Mouse (Mus musculus) megakaryocyte, embryonic 14.5 days (primary cell): ENCODE measurements around the gene Dalrd3. TPM values are rescaled to one million over a fixed set of nuclear protein-coding genes. Genes with fewer than 3 reads are reported as not detected.

ENCODE experiments used
- H3K27me3 ChIP-seq: replicated peaks from 2 replicates; pipeline ENCODE3; 2012; ENCODE audit warnings: inconsistent platforms
- H3K36me3 ChIP-seq: replicated peaks from 2 replicates; pipeline ENCODE3; 2012; ENCODE audit warnings: low read length, inconsistent platforms, mixed read lengths
- H3K4me1 ChIP-seq: 2 replicates; pipeline ENCODE4 v1.6.1; 2012; ENCODE audit warnings: inconsistent platforms
- H3K4me3 ChIP-seq: replicated peaks from 2 replicates; pipeline ENCODE3; 2012; ENCODE audit warnings: moderate library complexity, mild to moderate bottlenecking, inconsistent platforms
- H3K9me3 ChIP-seq: 2 replicates; pipeline ENCODE4 v1.6.1; 2012; ENCODE audit warnings: inconsistent platforms
- FLI1 ChIP-seq: IDR thresholded peaks from 2 replicates; pipeline ENCODE4 v1.6.1; 2012; ENCODE audit warnings: low read length, inconsistent platforms, mixed read lengths
- GATA1 ChIP-seq: IDR thresholded peaks from 3 replicates; pipeline ENCODE4 v1.6.1; 2012; ENCODE audit warnings: mixed read lengths, low read length, inconsistent platforms, borderline replicate concordance
- polyA plus RNA-seq: library from polyadenylated mRNA; stranded (reverse); fragments of >175 nt; gene quantifications from 2 replicates; pipeline ENCODE4 v1.2.3, GENCODE M21; 2012; ENCODE audit warnings: low replicate concordance; ENCODE audit not compliant: insufficient read depth

Gene Dalrd3
- polyA plus RNA-seq, 1 experiment = 65.8 TPM

GRCm38 (mm10) chr9:108571401-108571973 is 1.8 kb downstream of the Dalrd3 start:
- TF ChIP-seq FLI1 (no peak), GATA1 (no peak)
- no peaks in the 10 kb centered on the region for H3K9me3 ChIP-seq
- no peaks in the 10 kb centered on the region for H3K27me3 ChIP-seq
- peak overlapping the region; percentile 34 for H3K4me3 ChIP-seq
- H3K36me3 ChIP-seq = peaks cover 60% of the 10 kb centered on the region
- peaks cover 78% of the 10 kb centered on the region for H3K4me1 ChIP-seq

DNA sequence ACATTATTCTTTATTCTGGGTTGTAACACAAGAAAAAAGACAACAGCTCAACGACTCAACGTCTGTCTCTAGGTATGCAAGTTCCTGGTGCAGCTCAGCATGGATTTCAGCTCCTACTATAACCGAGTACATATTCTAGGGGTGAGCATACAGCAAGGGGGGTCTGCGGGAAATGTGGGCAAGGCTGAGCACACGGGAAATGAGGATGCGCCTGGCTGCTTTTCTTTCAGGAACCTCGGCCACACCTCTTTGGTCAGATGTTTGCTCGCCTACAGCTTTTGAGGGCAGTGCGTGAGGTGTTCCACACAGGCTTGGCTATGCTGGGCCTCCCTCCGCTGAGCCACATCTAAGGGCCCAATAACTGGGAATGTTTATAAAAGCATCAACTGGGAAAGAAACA is 2.6 kb downstream of the Dalrd3 start:
- TF ChIP-seq GATA1 = no peak
- TF ChIP-seq FLI1 = no peak
- peaks cover 62% of the 10 kb centered on the region for H3K36me3 ChIP-seq
- peaks cover 81% of the 10 kb centered on the region for H3K4me1 ChIP-seq

DNA sequence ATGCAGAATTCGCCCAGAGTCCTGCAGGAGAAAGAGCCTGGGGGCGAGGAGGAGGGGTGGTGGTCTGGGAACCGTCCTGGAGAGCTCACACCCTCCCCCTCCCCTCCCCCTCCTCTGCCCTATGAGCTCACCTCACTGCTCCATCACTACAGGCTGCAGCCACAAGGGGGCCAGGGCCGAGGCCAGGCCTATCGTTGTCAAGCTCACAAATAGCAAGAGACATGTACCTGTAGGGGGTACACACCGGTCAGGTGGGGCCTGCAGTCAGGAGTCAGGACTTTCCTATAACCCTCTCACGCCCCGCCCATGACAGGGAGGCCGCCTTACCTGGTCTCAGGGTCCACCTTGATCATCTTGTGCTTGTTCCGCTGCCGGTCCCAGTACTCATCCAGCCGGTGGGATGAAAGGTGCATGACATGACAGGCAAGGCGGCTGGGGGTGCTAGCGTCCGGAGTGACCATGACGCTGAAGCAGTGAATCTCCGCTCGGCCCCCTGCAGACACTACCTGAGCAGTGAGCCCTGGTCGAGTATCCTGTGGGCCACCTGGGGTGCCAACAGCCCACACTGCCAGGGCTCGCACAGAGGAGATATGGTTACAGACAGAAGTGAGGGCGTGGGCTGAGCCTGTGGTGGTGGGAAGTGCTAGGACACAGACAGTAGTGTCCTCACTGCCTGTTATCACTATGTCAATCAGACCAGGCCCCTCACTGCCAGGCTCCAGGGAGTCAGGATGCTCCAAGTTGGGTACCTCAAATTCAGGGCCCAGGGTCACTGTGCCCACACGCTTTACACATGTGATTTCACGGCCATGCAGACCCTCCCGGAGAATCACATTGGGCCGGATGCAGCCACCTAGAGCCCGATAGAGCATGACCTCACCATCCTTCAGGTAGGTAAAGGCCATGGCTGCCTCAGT is 4.3 kb downstream of the Dalrd3 start:
- Histone ChIP-seq H3K27me3 (no peaks in the 10 kb centered on the region), H3K4me1 (peaks cover 86% of the 10 kb centered on the region), H3K4me3 (no peak overlapping the region), H3K36me3 (peaks cover 62% of the 10 kb centered on the region), H3K9me3 (no peaks in the 10 kb centered on the region)
- TF ChIP-seq GATA1 (no peak), FLI1 (no peak)

More for the DNA sequence above, 2.6 kb downstream of the Dalrd3 start:
- Histone ChIP-seq H3K4me3 (no peak overlapping the region), H3K9me3 (no peaks in the 10 kb centered on the region), H3K27me3 (no peaks in the 10 kb centered on the region)

GRCm38 (mm10) chr9:108574921-108575320 is 5.2 kb downstream of the Dalrd3 start:
- H3K36me3 ChIP-seq = peaks cover 64% of the 10 kb centered on the region
- H3K4me1 ChIP-seq = peaks cover 87% of the 10 kb centered on the region
- TF ChIP-seq FLI1 = no peak
- TF ChIP-seq GATA1 = no peak
- H3K27me3 ChIP-seq = no peaks in the 10 kb centered on the region
- no peak overlapping the region for H3K4me3 ChIP-seq
- no peaks in the 10 kb centered on the region for H3K9me3 ChIP-seq

DNA sequence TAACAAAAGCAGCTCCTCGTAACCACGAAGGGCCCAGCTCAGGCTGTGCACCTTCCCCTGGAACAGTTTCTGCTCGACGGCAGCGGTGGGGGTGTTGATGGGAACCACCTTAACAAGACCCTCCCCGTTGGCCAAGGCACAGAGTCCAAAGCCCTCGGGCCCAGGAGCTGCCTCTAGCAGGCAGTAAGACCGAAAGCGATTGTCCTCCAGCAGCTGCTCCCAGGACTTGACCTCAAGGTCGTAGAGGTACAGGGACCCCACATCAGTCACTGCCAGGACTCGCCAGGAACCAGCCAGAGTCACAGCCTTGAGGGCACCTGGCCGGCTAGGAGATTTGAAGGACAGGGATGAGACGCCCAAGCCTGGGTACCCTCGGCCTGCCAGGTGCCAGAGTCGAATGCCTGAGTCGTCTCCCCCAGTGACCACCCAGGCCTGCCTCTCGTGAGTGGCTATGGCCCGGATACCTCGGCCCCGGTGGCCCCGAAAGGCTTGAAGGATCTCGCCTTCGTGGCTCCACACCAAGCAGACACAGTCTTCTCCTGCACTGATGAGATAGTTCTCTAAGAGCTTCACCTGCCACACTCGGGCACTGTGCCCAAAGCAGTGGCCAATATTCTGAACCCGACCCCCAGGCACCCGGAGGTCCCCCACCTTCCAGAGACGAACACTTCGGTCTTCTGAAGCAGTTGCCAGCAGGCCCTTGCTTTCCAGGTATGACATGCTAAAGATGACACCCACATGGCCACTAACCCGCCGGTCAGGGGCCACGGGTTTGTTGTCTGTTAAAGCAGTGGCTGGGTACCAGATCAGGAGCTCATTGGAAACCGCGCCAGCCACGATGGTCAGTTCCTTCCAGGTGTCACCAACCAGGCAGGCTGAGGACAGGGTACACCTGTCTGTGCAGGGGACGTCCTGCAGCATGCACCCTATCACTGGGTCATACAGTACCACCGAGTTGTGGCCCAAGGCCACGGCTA is 5.9 kb downstream of the Dalrd3 start:
- peak overlapping the region; percentile 23 for H3K4me3 ChIP-seq
- no peaks in the 10 kb centered on the region for H3K9me3 ChIP-seq
- H3K36me3 ChIP-seq = peaks cover 63% of the 10 kb centered on the region
- H3K4me1 ChIP-seq = peaks cover 85% of the 10 kb centered on the region
- H3K27me3 ChIP-seq = no peaks in the 10 kb centered on the region
- TF ChIP-seq FLI1 (no peak), GATA1 (no peak)

DNA sequence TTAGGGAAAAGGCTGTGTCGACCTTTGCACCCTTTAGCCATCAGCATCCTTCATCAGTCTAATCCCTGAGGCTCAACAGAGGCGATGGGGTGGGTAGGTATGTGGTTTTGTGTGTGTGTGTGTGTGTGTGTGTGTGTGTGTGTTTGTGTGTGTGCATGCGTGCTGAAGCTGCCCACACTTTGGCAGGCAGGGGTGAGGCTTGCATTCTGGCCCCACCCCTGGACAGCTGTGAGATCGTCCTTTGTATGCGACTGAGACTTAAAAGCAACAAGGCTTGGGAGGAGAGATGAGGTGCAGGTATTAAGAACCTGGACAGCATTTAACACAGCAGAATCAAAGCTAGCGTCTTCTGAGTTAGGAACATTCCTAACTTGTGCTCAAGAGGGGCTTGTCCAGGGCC is 7.3 kb downstream of the Dalrd3 start:
- no peaks in the 10 kb centered on the region for H3K9me3 ChIP-seq
- H3K27me3 ChIP-seq = no peaks in the 10 kb centered on the region
- H3K36me3 ChIP-seq = peaks cover 49% of the 10 kb centered on the region
- H3K4me3 ChIP-seq = no peak overlapping the region
- H3K4me1 ChIP-seq = peaks cover 78% of the 10 kb centered on the region
- no peak for TF ChIP-seq FLI1
- TF ChIP-seq GATA1 = no peak

DNA sequence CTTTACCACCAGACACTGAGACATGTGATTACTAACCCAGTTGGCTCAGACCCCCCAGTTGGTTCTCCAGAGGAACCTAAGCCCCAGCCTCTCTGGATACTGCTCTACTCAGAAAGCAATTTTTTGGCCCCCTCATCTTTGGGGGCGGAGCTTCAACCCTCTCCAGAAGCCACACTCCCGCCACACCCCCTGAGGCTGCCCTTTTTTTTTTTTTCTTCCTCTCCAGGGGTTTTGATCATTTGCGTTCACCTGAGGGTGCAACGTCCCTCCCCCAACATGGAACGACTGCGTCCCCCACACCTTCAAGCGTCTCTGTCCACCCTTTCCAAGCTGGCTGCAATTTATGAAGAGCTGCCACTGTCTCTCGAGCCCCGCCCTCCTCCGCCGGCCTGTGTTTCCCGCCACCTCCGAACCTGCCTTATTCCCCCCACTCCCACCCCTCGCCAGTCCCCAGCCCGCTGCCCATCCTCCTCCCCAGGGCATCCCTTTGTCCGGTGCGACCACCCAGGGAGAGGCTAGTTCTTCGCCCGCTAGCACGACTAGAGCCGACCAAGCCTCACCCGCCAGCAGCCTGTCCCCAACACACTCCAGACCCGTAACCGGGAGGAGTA is 8.4 kb downstream of the Dalrd3 start:
- peaks cover 78% of the 10 kb centered on the region for H3K4me1 ChIP-seq
- H3K4me3 ChIP-seq = peak overlapping the region; percentile 96
- peaks cover 39% of the 10 kb centered on the region for H3K36me3 ChIP-seq
- no peaks in the 10 kb centered on the region for H3K27me3 ChIP-seq
- TF ChIP-seq FLI1 = no peak
- no peak for TF ChIP-seq GATA1
- H3K9me3 ChIP-seq = no peaks in the 10 kb centered on the region

DNA sequence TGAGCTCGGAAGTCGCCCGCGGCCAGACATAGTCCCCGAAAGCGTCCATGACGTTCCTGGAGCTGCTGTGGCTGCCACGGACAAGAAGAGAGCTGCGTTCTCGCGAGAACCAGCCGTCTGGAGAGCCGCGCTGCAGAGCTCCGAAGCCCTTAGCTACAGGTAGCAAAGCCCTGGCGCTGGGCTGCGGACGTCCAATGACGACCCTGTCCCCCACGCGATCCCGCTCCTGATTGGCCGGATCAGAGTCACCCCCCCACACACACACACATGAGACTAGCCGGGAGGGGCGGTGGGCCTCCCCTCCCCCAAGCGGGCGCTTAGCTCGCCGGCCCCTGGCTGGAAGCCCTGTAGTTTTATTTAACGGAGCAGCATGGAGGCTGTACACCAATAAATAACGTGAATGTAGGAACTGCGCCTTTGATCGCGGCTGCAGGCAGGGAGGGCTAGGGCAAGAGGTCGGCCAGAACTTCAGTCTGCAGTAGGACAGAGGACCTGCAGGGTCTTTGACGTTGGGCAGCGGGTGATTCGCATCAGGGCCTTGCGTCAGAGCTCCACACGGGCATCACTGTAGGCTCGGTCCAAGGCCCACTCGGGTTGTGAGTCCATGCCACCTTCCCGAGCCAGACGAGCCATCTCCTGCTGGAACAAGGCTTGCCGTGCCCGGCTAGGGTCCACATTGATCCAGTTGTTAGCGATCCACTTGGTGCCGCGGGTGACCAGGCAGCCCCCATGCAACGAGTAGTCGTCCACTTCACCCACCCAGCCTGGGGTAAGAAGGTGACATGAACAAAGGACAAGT is 9.1 kb downstream of the Dalrd3 start, which contains the start of gene Wdr6:
Wdr6 (minus strand) TSS at position 195 of the 799 bp plus-strand sequence.
- Histone ChIP-seq H3K9me3 (no peaks in the 10 kb centered on the region), H3K36me3 (peaks cover 32% of the 10 kb centered on the region), H3K4me1 (peaks cover 78% of the 10 kb centered on the region), H3K27me3 (no peaks in the 10 kb centered on the region), H3K4me3 (peak within 1 kb of the TSS; percentile 96)
- TF ChIP-seq FLI1 (no peak), GATA1 (no peak)

GRCm38 (mm10) chr9:108579344-108579690 is 9.6 kb downstream of the Dalrd3 start:
- Histone ChIP-seq H3K4me1 (peaks cover 75% of the 10 kb centered on the region), H3K4me3 (peak overlapping the region; percentile 96), H3K27me3 (no peaks in the 10 kb centered on the region), H3K9me3 (no peaks in the 10 kb centered on the region), H3K36me3 (peaks cover 26% of the 10 kb centered on the region)
- TF ChIP-seq FLI1 (no peak), GATA1 (no peak)
